Mouse (Mus musculus) bone marrow macrophage, adult 2 months (primary cell): ENCODE data around the gene Plxdc2.

Source experiments
- CTCF ChIP-seq: IDR thresholded peaks from 2 replicates; pipeline ENCODE4 v1.5.1; 2012; ENCODE audit warnings: low read depth, mild to moderate bottlenecking, low read length, moderate library complexity
- POLR2A ChIP-seq: IDR thresholded peaks from 2 replicates; pipeline ENCODE4 v1.6.1; 2012; ENCODE audit warnings: mild to moderate bottlenecking, low read depth, low read length, borderline replicate concordance

- TF ChIP-seq POLR2A (no peak), CTCF (no peak)
These were observed 82.9 kb downstream of the Plxdc2 start for GRCm38 (mm10) chr2:16439030-16439429.
